Mouse (Mus musculus) midbrain, embryonic 12.5 days (tissue): ENCODE measurements around the gene Fgf12. TPM values are rescaled to one million over a fixed set of nuclear protein-coding genes. Genes with fewer than 3 reads are reported as not detected.

ENCODE experiments used
- ATAC-seq: fragments of 200-750 bp; cut with Nextera tagmentation; 2 replicates; pipeline ENCODE4 v1.8.0; 2017; ENCODE audit warnings: low read depth, moderate TSS enrichment, moderate library complexity; ENCODE audit not compliant: low FRiP score
- H3K27ac ChIP-seq: fragments of 300-500 bp; sonication (generic); replicated peaks from 2 replicates; pipeline ENCODE4 v1.5.1; 2016; ENCODE audit warnings: mild to moderate bottlenecking
- H3K27me3 ChIP-seq: fragments of 300-500 bp; sonication (generic); 2 replicates; pipeline ENCODE4 v1.6.1; 2016; ENCODE audit warnings: mild to moderate bottlenecking
- H3K36me3 ChIP-seq: fragments of 300-500 bp; sonication (generic); 2 replicates; pipeline ENCODE4 v1.6.1; 2016
- H3K4me1 ChIP-seq: fragments of 300-500 bp; sonication (generic); 2 replicates; pipeline ENCODE4 v1.6.1; 2016
- H3K4me2 ChIP-seq: fragments of 300-500 bp; sonication (generic); replicated peaks from 2 replicates; pipeline ENCODE4 v1.6.1; 2016; ENCODE audit warnings: mild to moderate bottlenecking, moderate library complexity
- H3K4me3 ChIP-seq: fragments of 300-500 bp; sonication (generic); 2 replicates; pipeline ENCODE4 v1.5.1; 2016; ENCODE audit warnings: mild to moderate bottlenecking
- H3K9ac ChIP-seq: fragments of 300-500 bp; sonication (generic); replicated peaks from 2 replicates; pipeline ENCODE4 v1.6.1; 2016; ENCODE audit warnings: mild to moderate bottlenecking, moderate library complexity
- H3K9me3 ChIP-seq: fragments of 300-500 bp; sonication (generic); 2 replicates; pipeline ENCODE4 v1.6.1; 2016; ENCODE audit warnings: mild to moderate bottlenecking
- WGBS: fragments of 180-500 bp; shearing (Covaris S2); methylation state at CpG from one replicate; pipeline ENCODE4 v1.1.7; 2016; 5-methylcytosine and 5-hydroxymethylcytosine counted together
- polyA plus RNA-seq: library from polyadenylated mRNA; unstranded; fragments of >200 nt; fragmentation: Nextera tagmentation; extraction: Ambion mirVana; gene quantifications from 2 replicates; pipeline ENCODE4 v1.2.1, GENCODE M21; 2016

Fgf12 gene
- polyA plus RNA-seq: 5.8 TPM in 2 replicates

DNA sequence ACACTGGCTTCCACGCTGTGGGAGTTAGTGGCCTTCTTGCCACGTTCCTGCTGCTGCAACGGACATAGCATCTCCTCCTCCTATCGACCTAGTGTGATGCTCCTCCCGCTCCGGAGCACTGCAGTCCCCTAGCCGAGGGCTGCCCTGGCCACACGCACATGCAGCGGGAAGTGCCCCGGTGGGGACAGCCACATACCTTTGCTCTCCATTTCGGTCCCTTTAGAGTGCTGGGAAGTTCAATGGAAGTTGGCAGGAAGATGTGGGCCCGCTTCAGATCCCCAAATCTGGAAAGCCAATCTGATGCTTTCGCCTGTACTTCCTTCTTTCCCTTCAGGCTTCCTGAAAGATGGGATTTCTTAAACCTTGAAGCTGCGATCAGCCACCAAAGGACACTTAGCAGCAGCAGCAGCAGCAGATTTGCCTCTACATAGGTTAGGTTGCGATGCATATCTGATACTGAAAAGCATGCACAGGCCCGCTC lies at the start of gene Fgf12:
Gene Fgf12 (minus strand): TSS at position 431 of the 481 bp plus-strand sequence.
- Histone ChIP-seq H3K27ac (peak within 1 kb of the TSS; percentile 35), H3K4me2 (peak within 1 kb of the TSS; percentile 85), H3K27me3 (no peaks in the 10 kb centered on the region), H3K9me3 (no peaks in the 10 kb centered on the region), H3K9ac (peak within 1 kb of the TSS; percentile 60), H3K4me1 (peaks cover 2% of the 10 kb centered on the region; the same call in 1 of the 2 replicates), H3K36me3 (no peaks in the 10 kb centered on the region), H3K4me3 (peak within 1 kb of the TSS; percentile 49)
- 0% methylated on average over 16 of the region's 16 CpGs for whole genome bisulfite sequencing
- peak; percentile 55 for ATAC-seq

DNA sequence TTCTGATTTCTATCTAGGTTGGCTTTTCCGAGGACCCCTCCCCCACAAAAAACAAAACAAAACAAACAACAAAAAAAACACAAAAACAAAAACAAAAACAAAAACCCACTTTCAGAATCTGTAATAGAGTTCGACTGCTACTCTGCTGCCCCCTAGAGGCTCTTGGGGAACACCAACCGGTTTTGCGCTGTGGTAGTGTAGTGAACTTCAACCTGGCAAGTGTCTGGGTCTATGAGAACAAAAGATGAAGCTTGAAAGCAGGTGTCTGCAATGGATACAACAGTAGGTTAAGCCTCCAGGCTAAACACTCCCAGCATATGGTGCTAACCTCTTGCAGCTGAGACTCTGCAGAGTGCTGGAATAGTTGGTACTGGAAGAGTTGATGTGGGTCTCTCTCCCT lies 40.2 kb upstream of the Fgf12 start:
- H3K36me3 ChIP-seq: no peaks in the 10 kb centered on the region
- no peak overlapping the region for H3K4me2 ChIP-seq
- H3K27ac ChIP-seq: no peak overlapping the region
- peak; percentile 49; the same call in 1 of the 2 replicates for ATAC-seq
- H3K9ac ChIP-seq: no peak overlapping the region
- WGBS: 5% methylated on average over 4 of the region's 4 CpGs
- H3K9me3 ChIP-seq: no peaks in the 10 kb centered on the region
- no peak overlapping the region for H3K4me3 ChIP-seq
- no peaks in the 10 kb centered on the region for H3K4me1 ChIP-seq
- no peaks in the 10 kb centered on the region for H3K27me3 ChIP-seq

DNA sequence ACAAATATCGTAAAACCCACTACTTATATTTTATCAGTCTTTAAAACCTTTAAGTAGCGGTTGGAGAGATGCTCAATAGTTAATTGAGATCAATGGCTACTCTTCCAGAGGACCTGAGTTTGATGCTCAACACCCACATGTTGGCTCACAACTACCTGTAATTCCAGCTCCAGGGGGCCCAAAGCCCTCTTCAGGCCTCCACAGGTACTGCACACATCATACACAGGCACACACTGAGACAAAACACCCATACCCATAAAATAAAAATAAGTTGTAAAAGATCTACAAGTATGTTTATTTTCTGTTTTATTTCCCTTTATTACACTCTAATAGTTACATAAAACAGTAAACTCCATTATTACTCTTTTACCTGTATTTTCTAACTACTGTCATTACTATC lies 17.4 kb upstream of the Fgf12 start:
- no peaks in the 10 kb centered on the region for H3K27me3 ChIP-seq
- H3K4me2 ChIP-seq: no peak overlapping the region
- H3K9ac ChIP-seq: no peak overlapping the region
- ATAC-seq: no peak
- H3K36me3 ChIP-seq: no peaks in the 10 kb centered on the region
- H3K27ac ChIP-seq: no peak overlapping the region
- WGBS: 93% methylated on average over 2 of the region's 2 CpGs
- H3K4me1 ChIP-seq: no peaks in the 10 kb centered on the region
- H3K9me3 ChIP-seq: no peaks in the 10 kb centered on the region
- no peak overlapping the region for H3K4me3 ChIP-seq

GRCm38 (mm10) chr16:28761417-28761976 lies 8.6 kb upstream of the Fgf12 start:
- no peaks in the 10 kb centered on the region for H3K9me3 ChIP-seq
- no peak overlapping the region for H3K4me3 ChIP-seq
- 91% methylated on average over 4 of the region's 4 CpGs for WGBS
- H3K27ac ChIP-seq: no peak overlapping the region
- no peaks in the 10 kb centered on the region for H3K36me3 ChIP-seq
- no peak overlapping the region for H3K4me2 ChIP-seq
- no peaks in the 10 kb centered on the region for H3K27me3 ChIP-seq
- H3K4me1 ChIP-seq: no peaks in the 10 kb centered on the region
- ATAC-seq: no peak
- H3K9ac ChIP-seq: no peak overlapping the region

- Histone ChIP-seq H3K27ac (peak overlapping the region; percentile 22), H3K4me2 (peak overlapping the region; percentile 85), H3K4me1 (peaks cover 2% of the 10 kb centered on the region; the same call in 1 of the 2 replicates), H3K9ac (peak overlapping the region; percentile 60), H3K36me3 (no peaks in the 10 kb centered on the region), H3K4me3 (peak overlapping the region; percentile 49), H3K27me3 (no peaks in the 10 kb centered on the region), H3K9me3 (no peaks in the 10 kb centered on the region)
- ATAC-seq: peak; percentile 98
- under 1% methylated on average over 33 of the region's 33 CpGs for WGBS
Measured at GRCm38 (mm10) chr16:28753124-28753917, 453 bp upstream of the Fgf12 start.

- no peaks in the 10 kb centered on the region for H3K4me1 ChIP-seq
- H3K9ac ChIP-seq: no peak overlapping the region
- H3K27ac ChIP-seq: no peak overlapping the region
- H3K36me3 ChIP-seq: no peaks in the 10 kb centered on the region
- ATAC-seq: no peak
- 85% methylated on average over 3 of the region's 3 CpGs for WGBS
- no peak overlapping the region for H3K4me2 ChIP-seq
- no peak overlapping the region for H3K4me3 ChIP-seq
- no peaks in the 10 kb centered on the region for H3K27me3 ChIP-seq
- no peaks in the 10 kb centered on the region for H3K9me3 ChIP-seq
Measured at GRCm38 (mm10) chr16:28734461-28734860, 18.4 kb downstream of the Fgf12 start.

GRCm38 (mm10) chr16:28726792-28727191 lies 26.1 kb downstream of the Fgf12 start:
- Histone ChIP-seq H3K9me3 (no peaks in the 10 kb centered on the region), H3K9ac (no peak overlapping the region), H3K27ac (no peak overlapping the region), H3K36me3 (no peaks in the 10 kb centered on the region), H3K4me1 (no peaks in the 10 kb centered on the region), H3K4me2 (no peak overlapping the region), H3K4me3 (no peak overlapping the region), H3K27me3 (no peaks in the 10 kb centered on the region)
- 93% methylated on average over 6 of the region's 6 CpGs for WGBS
- no peak for ATAC-seq

GRCm38 (mm10) chr16:28706623-28707022 lies 46.2 kb downstream of the Fgf12 start:
- 40% methylated on average over 3 of the region's 3 CpGs for WGBS
- Histone ChIP-seq H3K4me1 (no peaks in the 10 kb centered on the region), H3K27me3 (no peaks in the 10 kb centered on the region), H3K4me3 (no peak overlapping the region), H3K9me3 (no peaks in the 10 kb centered on the region), H3K9ac (no peak overlapping the region), H3K4me2 (no peak overlapping the region), H3K36me3 (no peaks in the 10 kb centered on the region), H3K27ac (no peak overlapping the region)
- no peak for ATAC-seq

DNA sequence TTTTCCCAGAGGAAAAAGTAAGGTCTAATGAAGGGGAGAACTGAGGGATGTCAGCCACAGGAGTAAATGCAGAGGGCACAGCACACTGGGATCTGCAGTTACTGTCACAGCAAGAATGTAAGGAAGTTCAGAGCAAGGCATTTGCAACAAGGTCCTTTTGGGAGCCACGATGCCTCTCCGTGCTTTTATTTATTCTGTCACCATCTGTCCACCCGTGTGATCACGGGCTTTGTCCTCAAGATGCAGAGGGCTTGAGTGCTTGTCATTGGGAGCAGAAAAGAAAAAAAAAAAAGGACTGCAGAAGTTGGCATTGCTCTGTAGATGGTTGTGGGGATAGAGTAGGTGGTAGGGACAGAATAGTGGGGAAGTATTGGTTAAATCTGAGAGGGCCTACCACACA lies 52.5 kb downstream of the Fgf12 start:
- Histone ChIP-seq H3K4me3 (no peak overlapping the region), H3K9me3 (no peaks in the 10 kb centered on the region), H3K36me3 (no peaks in the 10 kb centered on the region), H3K4me1 (no peaks in the 10 kb centered on the region), H3K27ac (no peak overlapping the region), H3K27me3 (no peaks in the 10 kb centered on the region), H3K9ac (no peak overlapping the region), H3K4me2 (no peak overlapping the region)
- WGBS: 66% methylated on average over 4 of the region's 4 CpGs
- no peak for ATAC-seq

DNA sequence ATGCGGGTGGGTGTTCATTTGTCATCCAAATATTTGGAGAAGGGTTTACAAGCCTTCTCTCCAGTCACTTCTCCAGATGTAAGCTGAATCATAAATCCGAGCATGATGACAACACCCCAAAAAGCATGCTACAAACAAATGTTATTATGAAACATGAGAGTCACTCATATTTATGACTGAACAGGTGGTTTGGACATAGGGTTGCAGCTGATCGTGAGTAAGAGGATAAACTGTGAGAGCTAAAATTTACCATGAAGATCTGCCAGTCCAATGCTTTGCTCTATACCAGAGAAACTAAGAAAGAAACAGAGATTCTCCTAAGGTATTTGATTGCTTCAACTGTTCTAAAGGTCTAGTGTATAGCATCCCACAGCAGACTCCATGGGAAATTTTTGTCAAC lies 56.0 kb downstream of the Fgf12 start:
- no peak for ATAC-seq
- Histone ChIP-seq H3K27me3 (no peaks in the 10 kb centered on the region), H3K36me3 (no peaks in the 10 kb centered on the region), H3K9ac (no peak overlapping the region), H3K9me3 (no peaks in the 10 kb centered on the region), H3K4me1 (no peaks in the 10 kb centered on the region), H3K4me3 (no peak overlapping the region), H3K4me2 (no peak overlapping the region), H3K27ac (no peak overlapping the region)
- WGBS: 91% methylated on average over 3 of the region's 3 CpGs

DNA sequence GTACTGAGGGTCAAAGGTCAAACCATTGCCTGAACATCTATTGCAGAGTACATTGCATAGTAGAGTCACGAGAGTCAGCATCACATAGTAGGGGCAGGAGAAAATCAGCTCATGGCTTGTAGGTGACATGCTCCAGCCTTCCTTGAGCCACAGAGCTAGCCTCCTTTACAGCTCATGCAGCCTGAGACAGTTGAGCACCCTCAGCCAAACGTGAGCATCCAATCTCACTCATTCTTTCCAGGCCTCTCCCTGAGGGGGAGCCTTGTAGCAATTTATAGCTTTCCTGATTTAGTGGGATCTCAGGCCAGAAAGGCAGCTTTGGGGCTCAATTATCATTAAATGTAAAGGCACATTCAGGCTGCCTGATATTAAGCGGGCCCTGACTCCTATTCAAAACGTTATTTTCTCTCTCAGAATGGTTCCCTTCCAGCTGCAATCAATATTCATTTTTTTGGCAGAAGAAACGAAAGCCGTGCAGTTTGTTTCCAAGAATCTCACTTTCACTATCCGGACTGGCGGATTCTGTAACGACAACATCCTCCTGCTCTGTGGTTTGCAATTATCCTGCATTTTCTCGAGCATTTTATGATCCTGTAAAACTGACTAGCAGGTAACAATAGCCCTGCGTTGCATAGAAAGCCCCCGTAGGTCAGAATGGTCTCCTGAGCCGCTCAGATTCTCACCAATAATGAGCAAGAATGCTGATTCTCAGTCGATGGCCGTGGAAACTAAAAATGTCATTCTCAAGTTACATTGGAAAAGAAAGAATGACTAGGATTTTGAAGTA lies 58.6 kb downstream of the Fgf12 start:
- H3K9ac ChIP-seq: no peak overlapping the region
- H3K9me3 ChIP-seq: no peaks in the 10 kb centered on the region
- H3K4me2 ChIP-seq: no peak overlapping the region
- WGBS: 74% methylated on average over 15 of the region's 15 CpGs
- H3K27me3 ChIP-seq: no peaks in the 10 kb centered on the region
- H3K4me3 ChIP-seq: no peak overlapping the region
- H3K4me1 ChIP-seq: no peaks in the 10 kb centered on the region
- no peak overlapping the region for H3K27ac ChIP-seq
- no peak for ATAC-seq
- no peaks in the 10 kb centered on the region for H3K36me3 ChIP-seq

- WGBS: 91% methylated on average over 9 of the region's 9 CpGs
- no peaks in the 10 kb centered on the region for H3K4me1 ChIP-seq
- no peak overlapping the region for H3K27ac ChIP-seq
- H3K4me3 ChIP-seq: no peak overlapping the region
- H3K36me3 ChIP-seq: no peaks in the 10 kb centered on the region
- no peaks in the 10 kb centered on the region for H3K9me3 ChIP-seq
- H3K4me2 ChIP-seq: no peak overlapping the region
- no peak for ATAC-seq
- H3K9ac ChIP-seq: no peak overlapping the region
- H3K27me3 ChIP-seq: no peaks in the 10 kb centered on the region
Measured at GRCm38 (mm10) chr16:28688861-28689385, 63.9 kb downstream of the Fgf12 start.
